10 mouse cellular contexts compared by ENCODE assay signal in genomic region chr2:170791332-170792017, GRCm38 (mm10). TPM values are rescaled to one million over a fixed set of nuclear protein-coding genes. Genes with fewer than 3 reads are reported as not detected.
A peak's percentile ranks its signal among the peaks of the same experiment; 100 is the strongest.
DNase-seq lines count a peak whose midpoint lies in the region; ATAC-seq and TF ChIP-seq lines count a peak whose summit lies in the region.
"Had no signal": no experiment of that assay in that cellular context is flagged by ENCODE, and none has a peak within 500 bp of the region (broad histone marks: within the 10 kb centered on the region; RNA-seq: fewer than 3 reads in every experiment).

No protein-coding gene starts in this region.

- H3K4me1 ChIP-seq in limb, embryonic 14.5 days (ENCODE audit: control insufficient read depth, insufficient read depth, low read length): no peaks in the 10 kb centered on the region
- H3K4me1 ChIP-seq in limb, embryonic 10.5 days: peaks cover 9% of the 10 kb centered on the region
- H3K4me1 ChIP-seq in forebrain, embryonic 16.5 days (replicated peaks; ENCODE audit: control insufficient read depth, insufficient read depth, low read length): peaks cover 6% of the 10 kb centered on the region
- H3K4me1 ChIP-seq in kidney, embryonic 16.5 days (ENCODE audit: insufficient read depth, low read length): no peaks in the 10 kb centered on the region
- H3K4me1 ChIP-seq: lung, embryonic 15.5 days had no signal

- no peak overlapping the region for H3K4me3 ChIP-seq in limb, embryonic 14.5 days (replicated peaks; ENCODE audit: low read length)
- no peak overlapping the region for H3K4me3 ChIP-seq in limb, embryonic 10.5 days
- H3K4me3 ChIP-seq in forebrain, embryonic 16.5 days (replicated peaks; ENCODE audit: low read length): no peak overlapping the region
- H3K4me3 ChIP-seq in kidney, embryonic 16.5 days (ENCODE audit: low read length): no peak overlapping the region
- H3K4me3 ChIP-seq: gastrocnemius, adult 2 months; lung, embryonic 15.5 days had no signal

- no peak for ATAC-seq in limb, embryonic 14.5 days (ENCODE audit: low FRiP score, low read depth)
- peak; percentile 83 for ATAC-seq in forebrain, embryonic 16.5 days
- 0 out of 2 replicates have a peak, but pooled peaks have one; percentile 67 for ATAC-seq in kidney, embryonic 16.5 days (ENCODE audit: low FRiP score, low TSS enrichment)

- no peak overlapping the region for H3K9ac ChIP-seq in limb, embryonic 14.5 days (ENCODE audit: low read depth, low read length, severe bottlenecking)
- H3K9ac ChIP-seq in forebrain, embryonic 16.5 days (replicated peaks; ENCODE audit: low read depth, low read length): no peak overlapping the region
- no peak overlapping the region for H3K9ac ChIP-seq in kidney, embryonic 16.5 days (replicated peaks; ENCODE audit: low read length)
- H3K9ac ChIP-seq: lung, embryonic 15.5 days had no signal

- no peak overlapping the region for H3K27ac ChIP-seq in limb, embryonic 14.5 days (replicated peaks; ENCODE audit: low read depth, low read length)
- no peak overlapping the region for H3K27ac ChIP-seq in limb, embryonic 10.5 days
- no peak overlapping the region for H3K27ac ChIP-seq in forebrain, embryonic 16.5 days (ENCODE audit: low read length)
- no peak overlapping the region for H3K27ac ChIP-seq in kidney, embryonic 16.5 days (ENCODE audit: low read length)
- H3K27ac ChIP-seq: gastrocnemius, adult 2 months; lung, embryonic 15.5 days had no signal

- WGBS in limb, embryonic 14.5 days: 27% methylated on average over 8 of the region's 8 CpGs
- WGBS in limb, embryonic 10.5 days: 34% methylated on average over 8 of the region's 8 CpGs
- WGBS in forebrain, embryonic 16.5 days: 36% methylated on average over 8 of the region's 8 CpGs
- 16% methylated on average over 8 of the region's 8 CpGs for WGBS in kidney, embryonic 16.5 days

- intact Hi-C loops in left cerebral cortex, postnatal 4 days (cut with DNase I): no loop called here

- H3K36me3 ChIP-seq in limb, embryonic 14.5 days (ENCODE audit: control insufficient read depth, insufficient read depth, low read length): no peaks in the 10 kb centered on the region
- no peaks in the 10 kb centered on the region for H3K36me3 ChIP-seq in limb, embryonic 10.5 days
- H3K36me3 ChIP-seq in forebrain, embryonic 16.5 days (ENCODE audit: control insufficient read depth, insufficient read depth): no peaks in the 10 kb centered on the region
- no peaks in the 10 kb centered on the region for H3K36me3 ChIP-seq in kidney, embryonic 16.5 days (ENCODE audit: insufficient read depth, low read length)
- H3K36me3 ChIP-seq: lung, embryonic 15.5 days had no signal

- TF ChIP-seq POLR2A in limb, embryonic 14.5 days (IDR thresholded peaks at IDR 0.05; ENCODE audit: borderline replicate concordance, extremely low read depth, insufficient read depth, insufficient read length): no peak

- no peak overlapping the region for H3K4me2 ChIP-seq in limb, embryonic 14.5 days (replicated peaks; ENCODE audit: low read depth, low read length, severe bottlenecking)
- H3K4me2 ChIP-seq in forebrain, embryonic 16.5 days (ENCODE audit: low read length): no peak overlapping the region
- no peak overlapping the region for H3K4me2 ChIP-seq in kidney, embryonic 16.5 days (replicated peaks; ENCODE audit: low read depth, low read length)
- H3K4me2 ChIP-seq: lung, embryonic 15.5 days had no signal

- H3K9me3 ChIP-seq in limb, embryonic 14.5 days (ENCODE audit: control insufficient read depth, low read length): no peaks in the 10 kb centered on the region
- H3K9me3 ChIP-seq in limb, embryonic 10.5 days (replicated peaks): no peaks in the 10 kb centered on the region
- no peaks in the 10 kb centered on the region for H3K9me3 ChIP-seq in forebrain, embryonic 16.5 days (ENCODE audit: control insufficient read depth, low read length)
- H3K9me3 ChIP-seq in kidney, embryonic 16.5 days (ENCODE audit: low read length): peaks cover 12% of the 10 kb centered on the region; the same call in 1 of the 2 replicates
- H3K9me3 ChIP-seq: lung, embryonic 15.5 days had no signal

- peak; percentile 30 for DNase-seq in limb, embryonic 14.5 days (ENCODE audit: low spot score)
- no peak for DNase-seq in limb, embryonic 10.5 days (ENCODE audit: low spot score)
- DNase-seq in retina, postnatal 1 day: peak; percentile 59
- no peak for DNase-seq in cerebellum, adult 18-20 months
- no peak for DNase-seq in left cerebral cortex, postnatal 4 days
- DNase-seq in cerebellum, postnatal 14 days: no peak
- DNase-seq: gastrocnemius, adult 2 months had no signal

- no peaks in the 10 kb centered on the region for H3K27me3 ChIP-seq in limb, embryonic 14.5 days (ENCODE audit: control insufficient read depth, insufficient read depth, low read length)
- H3K27me3 ChIP-seq in limb, embryonic 10.5 days (ENCODE audit: low read depth, poor library complexity, severe bottlenecking): no peaks in the 10 kb centered on the region
- H3K27me3 ChIP-seq in forebrain, embryonic 16.5 days (replicated peaks; ENCODE audit: control insufficient read depth, insufficient read depth, low read length): no peaks in the 10 kb centered on the region
- H3K27me3 ChIP-seq in kidney, embryonic 16.5 days (ENCODE audit: insufficient read depth, low read length): no peaks in the 10 kb centered on the region
- H3K27me3 ChIP-seq: lung, embryonic 15.5 days had no signal

RNA-seq across cellular contexts. Expression of gene Dok5, which starts 59.9 kb away (rescaled TPM):
- 10.8 and 11.2 TPM in 2 replicates for polyA plus RNA-seq in limb, embryonic 14.5 days (2012; rRNA removed)
- polyA plus RNA-seq in limb, embryonic 14.5 days (2014; fragmentation: Nextera tagmentation; extraction: Ambion mirVana): 8.3 and 11.9 TPM in 2 replicates
- polyA plus RNA-seq in limb, embryonic 10.5 days (2016; fragmentation: Nextera tagmentation; extraction: Ambion mirVana): 0.85 and 1.8 TPM in 2 replicates
- polyA plus RNA-seq in forebrain, embryonic 16.5 days (2015; fragmentation: Nextera tagmentation; extraction: Ambion mirVana): 96.5 and 121 TPM in 2 replicates
- 1.6 and 1.7 TPM in 2 replicates for polyA plus RNA-seq in kidney, embryonic 16.5 days (2015; fragmentation: Nextera tagmentation; extraction: Ambion mirVana)
- 100 to 1,000 TPM; 100 to 127 TPM for total RNA-seq in left cerebral cortex, postnatal 4 days (2021)

Comparison
In these comparisons a context has a peak if more than half of its experiments do, and no peak if none do; other contexts are left out.
1. DNase-seq: peak in limb, embryonic 14.5 days (single experiment) and retina, postnatal 1 day (single experiment); none in limb, embryonic 10.5 days (single experiment), cerebellum, adult 18-20 months (0 of 2), left cerebral cortex, postnatal 4 days (single experiment) and cerebellum, postnatal 14 days (0 of 2).